Mouse (Mus musculus) kidney, adult 2 months (tissue): ENCODE measurements at regions not wholly inside any gene's neighbourhood (a gene's known extent, or its start where the extent isn't known, plus 50 kb on each side); places are given as distances from the start of the nearest gene placed in this dataset.

Experiments
- DNase-seq: peaks from one replicate; pipeline ENCODE4 v3.0.0; 2021
- H3K27ac ChIP-seq: fragments of 200-500 bp; 2 replicates; pipeline ENCODE4 v1.5.1; 2012; ENCODE audit warnings: low read depth, low read length, control low read depth, inconsistent platforms; ENCODE audit not compliant: insufficient read depth
- H3K27me3 ChIP-seq: fragments of 200-500 bp; replicated peaks from 2 replicates; pipeline ENCODE4 v1.6.1; 2012; ENCODE audit warnings: mild to moderate bottlenecking, moderate library complexity, low read length, inconsistent platforms; ENCODE audit not compliant: control insufficient read depth, insufficient read depth
- H3K36me3 ChIP-seq: fragments of 200-500 bp; 2 replicates; pipeline ENCODE4 v1.6.1; 2012; ENCODE audit warnings: mild to moderate bottlenecking, moderate library complexity, low read length, inconsistent platforms; ENCODE audit not compliant: control insufficient read depth, insufficient read depth
- H3K4me1 ChIP-seq: fragments of 200-500 bp; 2 replicates; pipeline ENCODE4 v1.6.1; 2011; ENCODE audit warnings: low read length; ENCODE audit not compliant: control insufficient read depth, insufficient read depth
- H3K4me3 ChIP-seq: fragments of 200-500 bp; 2 replicates; pipeline ENCODE4 v1.5.1; 2011; ENCODE audit warnings: mild to moderate bottlenecking, low read depth, low read length, control low read depth; ENCODE audit not compliant: insufficient read depth
- CTCF ChIP-seq: fragments of 200-500 bp; conservative IDR thresholded peaks from 2 replicates; pipeline ENCODE4 v1.5.1; 2011; ENCODE audit warnings: low read depth, mild to moderate bottlenecking, control low read depth, low read length, moderate library complexity, mixed read lengths; ENCODE audit not compliant: insufficient read depth, insufficient read length
- POLR2A ChIP-seq: fragments of 200-500 bp; IDR thresholded peaks from one replicate; pipeline ENCODE4 v1.6.1; 2011; ENCODE audit warnings: low read depth, low read length, control low read depth
- WGBS: fragments of 180-500 bp; shearing (Covaris S2); methylation state at CpG from one replicate; pipeline ENCODE4 v1.1.7; 2018; 5-methylcytosine and 5-hydroxymethylcytosine counted together

DNA sequence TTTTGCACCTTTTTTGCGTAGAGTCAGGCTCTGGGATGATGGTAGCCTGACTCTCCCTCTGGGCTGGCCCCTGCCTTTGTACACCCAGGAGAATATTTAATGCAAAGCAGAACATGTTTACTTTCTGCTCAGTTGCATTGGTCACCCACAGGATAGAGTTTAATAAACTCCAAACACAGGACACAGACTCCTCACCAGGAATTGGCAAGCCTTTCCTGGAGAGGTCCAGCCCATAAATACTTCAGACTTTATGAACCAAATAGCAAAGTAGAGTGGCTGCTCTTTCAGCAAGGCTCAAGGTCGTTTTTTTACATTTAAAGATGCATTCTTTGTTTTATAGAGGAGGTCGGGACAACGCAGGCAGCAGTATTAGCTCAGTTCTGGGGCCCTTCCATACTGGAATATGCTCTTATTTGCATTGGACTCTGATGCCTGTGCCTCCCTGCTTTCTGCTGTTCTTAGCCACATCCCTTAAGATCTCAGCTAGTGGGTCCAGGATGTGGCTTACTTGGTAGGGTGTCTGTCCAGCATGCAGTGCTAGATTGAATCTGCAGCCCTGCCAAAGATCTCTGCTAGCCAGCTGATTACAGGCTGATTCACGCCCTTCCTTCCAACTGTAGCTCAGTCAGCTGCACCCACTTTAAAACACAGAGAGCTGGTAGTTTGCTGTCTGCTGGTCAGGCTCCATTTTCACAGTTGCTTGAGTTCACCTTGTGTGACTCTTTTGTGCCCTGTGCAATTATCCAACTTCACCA, 182.4 kb upstream of the F930015N05Rik start:
- H3K36me3 ChIP-seq, result no peaks in the 10 kb centered on the region
- H3K27me3 ChIP-seq, result no peaks in the 10 kb centered on the region
- peak; percentile 63 for DNase-seq
- no peak overlapping the region for H3K4me3 ChIP-seq
- WGBS, result 25% methylated on average over 5 of the region's 5 CpGs
- peaks cover 5% of the 10 kb centered on the region; the same call in 1 of the 2 replicates for H3K4me1 ChIP-seq
- TF ChIP-seq POLR2A, result no peak
- TF ChIP-seq CTCF, result no peak
- peak overlapping the region; percentile 97 for H3K27ac ChIP-seq

DNA sequence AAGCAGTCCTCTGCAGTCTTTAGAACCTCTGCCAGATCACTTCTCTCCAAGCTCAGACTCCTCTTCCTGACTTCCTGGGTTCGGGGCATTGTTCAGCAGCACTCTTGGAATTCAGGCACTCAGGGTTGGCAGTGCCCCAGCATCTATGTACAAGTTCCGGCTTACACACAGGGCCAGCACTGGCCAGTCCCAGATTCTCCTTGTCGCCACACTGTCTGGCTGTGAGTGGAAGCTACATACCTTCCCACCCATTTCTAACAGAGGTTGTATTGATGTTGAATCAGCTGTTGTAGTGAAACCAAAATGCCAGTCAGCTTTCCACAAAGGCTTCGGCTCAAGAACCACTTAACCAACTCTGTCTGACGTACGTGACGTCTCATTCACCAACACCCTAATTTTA, 190.7 kb upstream of the F930015N05Rik start:
- WGBS, result 72% methylated on average over 7 of the region's 7 CpGs
- no peak for DNase-seq
- Histone ChIP-seq H3K27ac (no peak overlapping the region), H3K27me3 (no peaks in the 10 kb centered on the region), H3K4me1 (no peaks in the 10 kb centered on the region), H3K36me3 (no peaks in the 10 kb centered on the region), H3K4me3 (no peak overlapping the region)
- TF ChIP-seq CTCF (no peak), POLR2A (no peak)

DNA sequence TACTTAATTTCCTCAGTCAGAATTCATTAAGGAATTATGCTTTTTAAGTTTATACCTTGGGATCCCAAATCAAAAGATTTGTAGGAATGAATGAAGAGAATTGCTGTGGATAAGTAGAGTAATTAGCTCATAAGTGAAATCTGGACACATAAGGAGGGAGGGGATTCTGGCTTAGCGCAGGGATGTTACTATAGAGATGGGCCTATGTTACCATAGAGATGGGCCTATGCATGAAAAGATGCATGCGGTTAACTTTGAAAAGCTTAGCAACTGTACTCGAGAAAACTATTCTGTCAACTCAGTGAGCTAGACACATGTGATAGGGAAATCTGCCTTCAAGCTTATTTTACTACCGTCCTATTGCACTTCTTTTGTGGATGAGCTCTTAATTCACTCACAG, 204.5 kb upstream of the F930015N05Rik start:
- TF ChIP-seq CTCF (no peak), POLR2A (no peak)
- WGBS, result 90% methylated on average over 4 of the region's 4 CpGs
- Histone ChIP-seq H3K27ac (no peak overlapping the region), H3K4me3 (no peak overlapping the region), H3K27me3 (no peaks in the 10 kb centered on the region), H3K4me1 (no peaks in the 10 kb centered on the region), H3K36me3 (no peaks in the 10 kb centered on the region)
- DNase-seq, result no peak

DNA sequence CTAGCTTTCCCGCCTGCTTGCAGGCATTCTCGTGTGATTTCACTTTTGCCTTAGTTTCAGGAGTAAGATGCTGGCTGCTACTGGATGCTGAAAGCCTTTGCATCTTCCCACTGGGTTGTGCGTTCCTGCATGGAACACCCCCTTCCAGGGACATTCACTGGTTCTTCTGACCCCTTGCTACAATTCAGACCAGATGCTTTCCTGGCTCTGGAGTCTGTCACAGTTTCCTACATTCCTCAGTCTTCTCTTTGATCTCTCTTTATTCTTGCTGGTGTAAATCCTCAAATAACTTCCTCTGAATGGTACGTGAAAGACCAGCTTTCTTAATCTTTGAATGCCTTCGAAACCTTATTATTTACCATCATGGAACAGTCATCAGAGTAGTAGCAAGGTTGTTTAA, 206.7 kb upstream of the F930015N05Rik start:
- no peak for DNase-seq
- no peak for TF ChIP-seq POLR2A
- no peak for TF ChIP-seq CTCF
- H3K36me3 ChIP-seq, result no peaks in the 10 kb centered on the region
- no peaks in the 10 kb centered on the region for H3K4me1 ChIP-seq
- no peaks in the 10 kb centered on the region for H3K27me3 ChIP-seq
- H3K27ac ChIP-seq, result no peak overlapping the region
- no peak overlapping the region for H3K4me3 ChIP-seq
- 77% methylated on average over 5 of the region's 5 CpGs for WGBS

DNA sequence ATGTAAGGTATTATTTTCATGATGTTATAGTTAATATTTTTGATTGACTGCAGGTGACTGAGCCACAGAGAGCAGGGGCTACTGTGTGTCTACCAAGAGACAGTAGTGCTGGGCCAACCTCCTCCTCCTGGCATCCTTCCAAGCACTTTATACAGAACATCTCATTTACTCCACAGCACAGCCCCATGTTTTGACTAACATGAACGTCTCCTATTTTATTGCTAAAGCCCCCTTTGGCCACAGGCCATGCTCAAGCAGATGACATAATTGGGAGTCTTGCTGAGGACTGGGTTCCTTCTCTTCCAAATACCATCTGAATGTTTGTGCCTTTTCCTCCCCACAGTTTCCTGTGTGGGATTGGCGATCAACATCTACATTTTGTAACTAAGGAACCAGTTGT, 211.5 kb upstream of the F930015N05Rik start:
- no peaks in the 10 kb centered on the region for H3K4me1 ChIP-seq
- WGBS, result 62% methylated on average over 2 of the region's 2 CpGs
- no peak overlapping the region for H3K27ac ChIP-seq
- H3K4me3 ChIP-seq, result no peak overlapping the region
- DNase-seq, result no peak
- no peak for TF ChIP-seq POLR2A
- TF ChIP-seq CTCF, result no peak
- H3K36me3 ChIP-seq, result no peaks in the 10 kb centered on the region
- H3K27me3 ChIP-seq, result no peaks in the 10 kb centered on the region

DNA sequence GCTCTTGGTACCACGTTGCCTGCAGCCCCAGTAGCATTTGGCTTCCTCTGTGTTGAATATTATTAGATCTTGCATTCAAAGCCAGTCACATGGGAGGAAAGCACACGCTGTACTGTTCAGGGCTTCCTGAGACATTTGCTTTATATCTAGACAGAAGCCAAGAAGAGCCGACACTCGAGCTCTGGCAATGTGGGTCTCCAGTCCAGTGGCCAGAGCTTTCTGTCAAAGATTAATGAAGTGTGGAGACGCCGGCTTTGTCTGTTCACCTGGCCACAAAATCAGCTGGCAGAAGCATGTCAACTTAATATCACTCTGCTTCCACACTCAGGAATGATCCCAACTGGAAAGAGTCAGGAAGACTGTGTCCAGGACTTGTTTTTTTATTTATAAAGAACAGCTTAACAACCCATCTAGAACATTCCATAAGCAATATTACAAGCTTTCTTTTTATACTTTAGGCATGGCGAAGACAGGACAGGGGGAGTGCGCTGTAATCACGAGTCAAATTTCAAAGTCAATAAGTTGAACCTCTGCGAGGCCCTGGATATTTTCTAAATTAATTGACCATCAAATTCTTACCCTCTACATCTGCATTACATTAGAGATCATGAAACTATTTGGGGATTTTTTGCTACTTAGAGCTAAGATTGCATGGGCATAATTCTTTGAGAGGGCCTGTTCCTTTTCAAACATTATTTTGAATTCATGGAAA, 214.3 kb upstream of the F930015N05Rik start:
- H3K27me3 ChIP-seq, result no peaks in the 10 kb centered on the region
- H3K4me1 ChIP-seq, result no peaks in the 10 kb centered on the region
- DNase-seq, result peak; percentile 6
- TF ChIP-seq CTCF (no peak), POLR2A (no peak)
- WGBS, result 35% methylated on average over 10 of the region's 10 CpGs
- no peaks in the 10 kb centered on the region for H3K36me3 ChIP-seq
- H3K27ac ChIP-seq, result no peak overlapping the region
- no peak overlapping the region for H3K4me3 ChIP-seq

DNA sequence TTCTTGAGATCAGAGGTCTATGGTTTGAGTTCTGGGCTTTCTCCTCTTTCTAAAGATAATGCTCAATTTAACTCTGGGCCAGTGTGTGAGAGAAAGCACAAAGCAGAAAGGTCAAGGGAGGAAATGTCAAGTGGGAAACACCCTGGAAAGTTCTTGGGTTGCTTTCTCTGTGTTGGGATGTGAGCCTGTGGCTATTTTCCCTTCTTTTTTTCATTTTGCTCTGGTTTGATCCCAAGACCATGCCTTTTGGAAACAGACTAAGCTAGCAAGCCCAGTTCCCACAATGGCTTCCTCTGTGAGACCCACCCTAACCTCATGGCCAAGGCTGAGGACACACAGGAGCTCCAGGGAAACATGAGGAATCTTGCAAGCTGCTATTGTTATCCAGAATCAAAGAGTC, 216.4 kb upstream of the F930015N05Rik start:
- no peak for TF ChIP-seq POLR2A
- TF ChIP-seq CTCF, result no peak

More for the DNA sequence above, 216.4 kb upstream of the F930015N05Rik start:
- H3K4me3 ChIP-seq, result no peak overlapping the region
- H3K4me1 ChIP-seq, result no peaks in the 10 kb centered on the region
- no peaks in the 10 kb centered on the region for H3K27me3 ChIP-seq
- DNase-seq, result no peak
- H3K27ac ChIP-seq, result no peak overlapping the region
- no peaks in the 10 kb centered on the region for H3K36me3 ChIP-seq
